Mouse (Mus musculus) G1E (cell line): ENCODE results near the gene Itgae.

Experiments
- CTCF ChIP-seq: IDR thresholded peaks from 2 replicates; pipeline ENCODE4 v1.5.1; 2012; ENCODE audit warnings: low read depth, low read length, inconsistent platforms, mixed read lengths
- TAL1 ChIP-seq: conservative IDR thresholded peaks from 2 replicates; pipeline ENCODE4 v1.6.1; 2012; ENCODE audit warnings: low read depth, low read length, inconsistent platforms, mixed read lengths

- TF ChIP-seq CTCF (no peak), TAL1 (no peak)
These were observed 42.6 kb downstream of the Itgae start for GRCm38 (mm10) chr11:73132999-73133398.
